Mouse (Mus musculus) forebrain, embryonic 15.5 days (tissue): ENCODE data around the gene Mfsd10. TPM values are rescaled to one million over a fixed set of nuclear protein-coding genes. Genes with fewer than 3 reads are reported as not detected.

ENCODE experiments used
- ATAC-seq: fragments of 200-750 bp; cut with Nextera tagmentation; replicated peaks from 2 replicates; pipeline ENCODE4 v1.8.0; 2017; ENCODE audit warnings: mild to moderate bottlenecking, moderate TSS enrichment, moderate library complexity
- H3K27ac ChIP-seq: fragments of 300-500 bp; sonication (generic); replicated peaks from 2 replicates; pipeline ENCODE4 v1.5.1; 2015; ENCODE audit warnings: mild to moderate bottlenecking, inconsistent platforms
- H3K27me3 ChIP-seq: fragments of 300-500 bp; sonication (generic); 2 replicates; pipeline ENCODE4 v1.6.1; 2015; ENCODE audit warnings: inconsistent platforms
- H3K36me3 ChIP-seq: fragments of 300-500 bp; sonication (generic); 2 replicates; pipeline ENCODE4 v1.6.1; 2015; ENCODE audit warnings: mild to moderate bottlenecking, inconsistent platforms
- H3K4me1 ChIP-seq: fragments of 300-500 bp; sonication (generic); 2 replicates; pipeline ENCODE4 v1.6.1; 2015; ENCODE audit warnings: inconsistent platforms
- H3K4me2 ChIP-seq: fragments of 300-500 bp; sonication (generic); replicated peaks from 2 replicates; pipeline ENCODE4 v1.6.1; 2015; ENCODE audit warnings: mild to moderate bottlenecking, inconsistent platforms
- H3K4me3 ChIP-seq: fragments of 300-500 bp; sonication (generic); 2 replicates; pipeline ENCODE4 v1.5.1; 2015; ENCODE audit warnings: mild to moderate bottlenecking, inconsistent platforms
- H3K9ac ChIP-seq: fragments of 300-500 bp; sonication (generic); replicated peaks from 2 replicates; pipeline ENCODE4 v1.6.1; 2015; ENCODE audit warnings: mild to moderate bottlenecking, inconsistent platforms
- H3K9me3 ChIP-seq: fragments of 300-500 bp; sonication (generic); 2 replicates; pipeline ENCODE4 v1.6.1; 2016; ENCODE audit warnings: inconsistent platforms
- WGBS: fragments of 180-500 bp; shearing (Covaris S2); methylation state at CpG from one replicate; pipeline ENCODE4 v1.1.7; 2015; ENCODE audit warnings: mixed read lengths; 5-methylcytosine and 5-hydroxymethylcytosine counted together
- polyA plus RNA-seq: library from polyadenylated mRNA; unstranded; fragments of >200 nt; fragmentation: Nextera tagmentation; extraction: Ambion mirVana; gene quantifications from 2 replicates; pipeline ENCODE4 v1.2.1, GENCODE M21; 2015

Gene Mfsd10
- polyA plus RNA-seq, 1 experiment from 2014 or later = 96.0 TPM

DNA sequence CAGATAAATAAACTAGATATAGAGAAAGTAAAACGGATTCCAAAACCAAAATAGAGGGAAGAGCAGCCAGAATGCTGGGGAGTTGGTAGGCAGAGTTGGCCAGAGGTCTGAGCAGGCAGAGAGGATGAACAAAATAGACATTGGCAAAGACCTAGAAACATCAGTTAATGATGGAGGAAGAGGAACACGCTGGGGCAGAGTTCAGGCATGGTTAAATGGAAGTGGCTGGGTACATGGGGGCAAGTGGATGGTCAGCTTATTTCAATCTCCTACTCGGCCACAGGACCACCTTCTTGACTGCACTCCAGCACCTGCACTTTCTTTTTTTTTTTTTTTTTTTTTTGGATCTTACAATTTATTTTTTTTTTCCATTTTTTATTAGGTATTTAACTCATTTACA, 5.0 kb upstream of the Mfsd10 start:
- no peak overlapping the region for H3K9ac ChIP-seq

GRCm38 (mm10) chr5:34637591-34638156, 662 bp upstream of the Mfsd10 start:
- ATAC-seq = no peak
- Histone ChIP-seq H3K9me3 (no peaks in the 10 kb centered on the region), H3K4me1 (peaks cover 20% of the 10 kb centered on the region), H3K27ac (peak overlapping the region; percentile 80; the same call in 1 of the 2 replicates), H3K27me3 (no peaks in the 10 kb centered on the region), H3K36me3 (peaks cover 65% of the 10 kb centered on the region), H3K4me3 (no peak overlapping the region), H3K9ac (0 out of 2 replicates have a peak overlapping the region, but pooled peaks have one; percentile 61), H3K4me2 (0 out of 2 replicates have a peak overlapping the region, but pooled peaks have one; percentile 58)
- 81% methylated on average over 7 of the region's 7 CpGs for WGBS

More for the DNA sequence above, 5.0 kb upstream of the Mfsd10 start:
- Histone ChIP-seq H3K4me1 (peaks cover 5% of the 10 kb centered on the region), H3K4me2 (no peak overlapping the region), H3K36me3 (peaks cover 79% of the 10 kb centered on the region), H3K4me3 (no peak overlapping the region), H3K27ac (no peak overlapping the region), H3K9me3 (no peaks in the 10 kb centered on the region), H3K27me3 (no peaks in the 10 kb centered on the region)
- no peak for ATAC-seq
- WGBS = 91% methylated on average over 3 of the region's 3 CpGs

DNA sequence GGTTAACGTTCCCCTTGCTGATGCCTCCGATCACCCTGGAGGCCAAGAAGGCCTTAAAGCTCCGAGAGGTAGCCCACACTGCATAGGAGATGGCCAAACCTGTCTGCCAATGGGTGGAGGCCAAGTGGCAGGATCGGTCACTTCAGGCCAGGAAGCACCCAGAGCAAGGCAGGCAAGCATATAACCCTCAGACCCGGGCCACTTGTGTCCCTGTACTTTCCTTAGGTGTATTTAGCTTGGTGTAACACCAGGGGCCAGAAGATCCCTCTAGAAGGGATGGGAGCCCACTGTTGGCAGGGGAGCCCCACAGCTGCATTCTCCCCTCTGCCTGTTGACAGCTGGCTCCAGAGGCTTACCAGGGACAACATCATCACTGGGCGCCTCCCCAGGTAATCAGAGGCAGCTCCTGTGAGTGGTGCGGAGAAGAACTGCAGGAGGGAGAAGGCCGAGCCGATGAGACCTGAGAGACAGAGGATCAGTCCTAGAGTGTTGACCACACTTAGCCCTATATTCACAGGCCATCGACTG, 1.3 kb downstream of the Mfsd10 start:
- peak overlapping the region; percentile 48 for H3K4me3 ChIP-seq
- 63% methylated on average over 10 of the region's 10 CpGs for WGBS
- H3K36me3 ChIP-seq = peaks cover 73% of the 10 kb centered on the region
- H3K4me2 ChIP-seq = peak overlapping the region; percentile 58
- no peaks in the 10 kb centered on the region for H3K9me3 ChIP-seq
- H3K27me3 ChIP-seq = no peaks in the 10 kb centered on the region
- ATAC-seq = 0 out of 2 replicates have a peak, but pooled peaks have one; percentile 1
- H3K9ac ChIP-seq = peak overlapping the region; percentile 61
- H3K27ac ChIP-seq = peak overlapping the region; percentile 80; the same call in 1 of the 2 replicates
- peaks cover 20% of the 10 kb centered on the region for H3K4me1 ChIP-seq

DNA sequence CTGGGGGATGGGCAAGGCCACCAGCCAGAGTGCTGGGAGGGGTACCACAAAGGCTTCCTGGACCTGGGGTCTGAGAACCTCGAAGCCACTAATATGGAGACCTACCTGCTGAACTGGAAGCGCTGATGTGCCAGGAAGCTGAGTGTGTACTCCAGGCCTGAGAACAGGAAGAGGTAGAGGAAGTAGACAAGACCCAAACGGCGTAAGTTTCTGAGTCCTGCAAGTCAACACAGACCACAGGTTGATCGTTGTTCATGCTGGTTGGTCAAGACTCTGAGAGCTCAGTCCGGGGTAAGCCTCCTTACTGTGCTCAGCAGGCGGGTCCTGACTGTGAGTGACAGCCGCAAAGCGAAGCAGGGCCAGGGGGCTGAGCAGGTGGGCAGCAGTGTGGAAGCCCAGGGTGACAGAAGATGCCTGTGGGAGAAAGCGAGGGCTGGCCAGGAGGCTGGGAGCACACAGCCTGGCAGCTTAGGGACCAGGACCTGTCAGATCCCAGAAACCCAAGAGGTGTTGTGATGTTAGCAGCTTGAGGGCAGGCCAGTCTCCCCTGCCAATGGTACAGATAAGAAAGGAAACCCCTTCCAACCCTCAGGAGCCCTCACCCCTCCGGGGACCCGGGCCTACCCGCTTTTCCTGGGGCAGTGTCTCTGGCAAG, 2.1 kb downstream of the Mfsd10 start:
- no peak overlapping the region for H3K4me3 ChIP-seq
- H3K4me1 ChIP-seq = peaks cover 20% of the 10 kb centered on the region
- no peak overlapping the region for H3K27ac ChIP-seq
- peaks cover 73% of the 10 kb centered on the region for H3K36me3 ChIP-seq
- H3K27me3 ChIP-seq = no peaks in the 10 kb centered on the region
- H3K9me3 ChIP-seq = no peaks in the 10 kb centered on the region
- peak overlapping the region; percentile 58; the same call in 1 of the 2 replicates for H3K4me2 ChIP-seq
- no peak for ATAC-seq
- no peak overlapping the region; the same call in 1 of the 2 replicates for H3K9ac ChIP-seq
- 91% methylated on average over 13 of the region's 13 CpGs for WGBS

GRCm38 (mm10) chr5:34633641-34634040, 3.4 kb downstream of the Mfsd10 start:
- Histone ChIP-seq H3K4me3 (no peak overlapping the region), H3K27ac (no peak overlapping the region), H3K4me1 (peaks cover 20% of the 10 kb centered on the region), H3K4me2 (no peak overlapping the region), H3K36me3 (peaks cover 73% of the 10 kb centered on the region), H3K9ac (no peak overlapping the region), H3K27me3 (no peaks in the 10 kb centered on the region), H3K9me3 (no peaks in the 10 kb centered on the region)
- no peak for ATAC-seq
- 70% methylated on average over 4 of the region's 4 CpGs for WGBS

GRCm38 (mm10) chr5:34632996-34633395, 4.0 kb downstream of the Mfsd10 start:
- Histone ChIP-seq H3K36me3 (peaks cover 73% of the 10 kb centered on the region), H3K9ac (no peak overlapping the region), H3K4me2 (no peak overlapping the region), H3K9me3 (no peaks in the 10 kb centered on the region), H3K4me3 (no peak overlapping the region), H3K27ac (no peak overlapping the region), H3K4me1 (peaks cover 20% of the 10 kb centered on the region), H3K27me3 (no peaks in the 10 kb centered on the region)
- 95% methylated on average over 2 of the region's 2 CpGs for WGBS
- no peak for ATAC-seq

DNA sequence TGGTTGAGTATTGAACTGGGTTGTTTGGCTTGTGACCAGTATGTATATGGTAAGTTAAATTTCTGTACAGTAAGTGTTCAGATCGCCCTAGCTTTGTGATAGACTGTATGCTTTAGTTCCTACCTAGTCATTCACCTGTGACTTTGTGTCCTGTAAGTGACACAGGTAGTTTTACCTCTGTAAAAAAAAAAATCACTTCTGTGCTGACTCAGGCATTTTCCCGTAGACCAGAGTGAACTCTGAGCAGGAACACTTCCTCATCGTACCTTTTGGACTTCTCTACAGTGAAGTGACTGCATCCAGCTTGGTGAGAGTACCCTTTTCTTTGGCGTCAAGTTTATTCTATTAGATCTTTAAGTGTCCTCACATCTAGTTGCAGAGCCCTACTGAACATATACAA, 27.0 kb downstream of the Mfsd10 start:
- Histone ChIP-seq H3K9me3 (no peaks in the 10 kb centered on the region), H3K36me3 (peaks cover 87% of the 10 kb centered on the region), H3K4me2 (no peak overlapping the region), H3K27ac (no peak overlapping the region), H3K9ac (no peak overlapping the region), H3K4me3 (no peak overlapping the region), H3K4me1 (no peaks in the 10 kb centered on the region), H3K27me3 (no peaks in the 10 kb centered on the region)
- ATAC-seq = no peak
- WGBS = 97% methylated on average over 4 of the region's 4 CpGs

GRCm38 (mm10) chr5:34608226-34608625, 28.8 kb downstream of the Mfsd10 start:
- H3K9me3 ChIP-seq = no peaks in the 10 kb centered on the region
- H3K4me2 ChIP-seq = no peak overlapping the region
- peaks cover 74% of the 10 kb centered on the region for H3K36me3 ChIP-seq
- H3K9ac ChIP-seq = no peak overlapping the region
- H3K27ac ChIP-seq = no peak overlapping the region
- WGBS = 82% methylated on average over 3 of the region's 3 CpGs
- no peaks in the 10 kb centered on the region for H3K4me1 ChIP-seq
- H3K27me3 ChIP-seq = no peaks in the 10 kb centered on the region
- no peak overlapping the region for H3K4me3 ChIP-seq
- ATAC-seq = no peak

DNA sequence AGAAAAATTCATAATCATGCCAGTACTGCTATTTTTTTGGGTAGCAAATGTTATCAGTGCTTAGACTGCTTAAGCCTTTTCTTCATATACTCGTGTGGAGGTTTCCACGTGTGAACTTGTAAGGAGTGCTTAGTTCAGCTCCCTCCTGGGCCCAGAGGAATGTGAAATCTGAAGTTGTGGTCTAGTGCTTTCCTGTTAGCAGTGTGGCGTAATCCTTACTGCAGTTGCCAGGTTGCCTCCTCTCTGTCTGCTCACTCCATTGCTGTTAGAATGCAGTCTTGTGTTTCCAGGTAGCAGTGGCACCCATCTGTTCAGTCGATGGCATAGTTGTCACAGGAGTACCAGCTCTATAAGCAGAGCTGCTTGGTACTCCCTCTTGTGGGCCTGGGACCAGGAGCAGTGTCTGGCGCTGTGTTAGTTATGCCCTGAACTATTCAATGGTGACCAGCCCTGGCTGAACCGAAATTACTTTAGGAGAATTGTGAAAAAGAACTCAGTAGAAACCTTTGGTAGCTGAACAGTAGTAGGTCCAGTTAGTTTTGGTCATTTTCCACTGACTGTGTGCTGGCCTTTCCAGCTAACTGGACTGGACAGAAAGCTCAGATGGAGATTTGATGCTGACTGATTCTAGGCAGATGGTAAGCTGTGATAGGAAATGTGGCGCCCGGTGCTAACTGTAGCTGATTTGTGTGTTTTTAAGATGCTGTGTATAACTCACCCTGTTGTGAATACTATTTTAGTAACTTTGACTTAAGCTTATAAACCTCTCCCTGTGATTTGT, 29.7 kb downstream of the Mfsd10 start:
- peaks cover 75% of the 10 kb centered on the region for H3K36me3 ChIP-seq
- no peak for ATAC-seq
- no peak overlapping the region for H3K4me3 ChIP-seq
- WGBS = 87% methylated on average over 8 of the region's 8 CpGs
- H3K9ac ChIP-seq = no peak overlapping the region
- no peaks in the 10 kb centered on the region for H3K9me3 ChIP-seq
- H3K4me1 ChIP-seq = no peaks in the 10 kb centered on the region
- no peaks in the 10 kb centered on the region for H3K27me3 ChIP-seq
- H3K4me2 ChIP-seq = no peak overlapping the region
- no peak overlapping the region for H3K27ac ChIP-seq

GRCm38 (mm10) chr5:34604576-34604975, 32.4 kb downstream of the Mfsd10 start:
- Histone ChIP-seq H3K4me1 (no peaks in the 10 kb centered on the region), H3K4me3 (no peak overlapping the region), H3K9ac (no peak overlapping the region), H3K9me3 (no peaks in the 10 kb centered on the region), H3K27ac (no peak overlapping the region), H3K27me3 (no peaks in the 10 kb centered on the region), H3K36me3 (peaks cover 63% of the 10 kb centered on the region), H3K4me2 (no peak overlapping the region)
- no peak for ATAC-seq
- whole genome bisulfite sequencing = 93% methylated on average over 5 of the region's 5 CpGs

DNA sequence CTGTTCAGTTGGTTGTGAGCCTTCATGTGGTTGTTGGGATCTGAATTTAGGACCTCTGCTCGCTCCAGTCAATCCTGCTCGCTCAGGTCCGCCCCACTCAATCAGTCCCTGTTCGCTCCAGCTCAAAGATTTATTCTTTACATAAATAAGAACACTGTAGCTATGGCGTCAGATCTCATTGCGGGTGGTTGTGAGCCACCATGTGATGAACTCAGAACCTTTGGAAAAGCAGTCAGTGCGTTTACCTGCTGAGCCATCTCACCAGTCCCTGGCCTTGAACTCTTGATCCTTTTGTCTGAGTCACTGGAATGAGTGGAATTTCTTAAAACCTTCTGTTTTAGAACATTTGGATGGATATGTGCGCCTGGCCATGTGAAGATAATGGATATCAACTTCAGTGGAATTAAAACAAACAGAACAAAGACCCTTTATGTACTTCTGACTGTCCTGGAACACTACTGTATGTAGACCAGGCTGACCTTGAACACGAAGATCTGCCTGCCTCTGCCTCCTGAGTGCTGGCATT, 43.7 kb downstream of the Mfsd10 start:
- H3K9me3 ChIP-seq = no peaks in the 10 kb centered on the region
- H3K4me3 ChIP-seq = no peak overlapping the region
- WGBS = 93% methylated on average over 9 of the region's 9 CpGs
- ATAC-seq = no peak
- no peak overlapping the region for H3K27ac ChIP-seq
- peaks cover 4% of the 10 kb centered on the region for H3K36me3 ChIP-seq
- H3K27me3 ChIP-seq = no peaks in the 10 kb centered on the region
- no peak overlapping the region for H3K4me2 ChIP-seq
- H3K4me1 ChIP-seq = peaks cover 16% of the 10 kb centered on the region
- no peak overlapping the region for H3K9ac ChIP-seq

GRCm38 (mm10) chr5:34592666-34593065, 44.3 kb downstream of the Mfsd10 start:
- peaks cover 3% of the 10 kb centered on the region; the same call in 1 of the 2 replicates for H3K36me3 ChIP-seq
- ATAC-seq = no peak
- H3K27me3 ChIP-seq = no peaks in the 10 kb centered on the region
- no peaks in the 10 kb centered on the region for H3K9me3 ChIP-seq
- WGBS = 87% methylated on average over 6 of the region's 6 CpGs
- H3K9ac ChIP-seq = no peak overlapping the region
- H3K27ac ChIP-seq = no peak overlapping the region
- H3K4me1 ChIP-seq = peaks cover 16% of the 10 kb centered on the region
- H3K4me2 ChIP-seq = no peak overlapping the region
- H3K4me3 ChIP-seq = no peak overlapping the region
